Mouse (Mus musculus): ENCODE data around the gene A330070K13Rik. TPM values are rescaled to one million over a fixed set of nuclear protein-coding genes. Genes with fewer than 3 reads are reported as not detected.

The A330070K13Rik gene
- polyA plus RNA-seq, 1 experiment from 2014 or later, result not detected

DNA sequence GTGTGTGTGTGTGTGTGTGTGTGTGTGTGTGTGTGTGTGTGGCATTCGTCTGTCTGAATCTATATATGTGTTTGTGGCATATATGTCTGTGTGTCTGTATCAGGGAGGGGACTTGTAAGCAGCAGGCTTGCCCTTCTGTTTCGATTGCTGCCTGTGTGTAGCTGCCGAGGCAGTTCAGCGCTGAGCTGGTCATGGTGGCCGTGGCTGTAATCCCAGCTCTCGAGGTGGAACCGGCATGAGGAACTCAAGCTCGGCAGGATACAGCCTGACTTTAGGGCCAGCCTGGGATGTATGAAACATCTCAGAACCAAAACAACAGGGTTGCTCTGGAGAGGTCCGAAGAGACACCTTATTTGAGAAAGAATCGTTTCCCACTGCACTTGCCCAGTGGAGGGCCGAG lies 50.5 kb downstream of the A330070K13Rik start:
- ATAC-seq (ENCODE audit: insufficient read depth, low FRiP score), result no peak
- Histone ChIP-seq H3K27me3 (ENCODE audit: control insufficient read depth, insufficient read depth, low read length) (no peaks in the 10 kb centered on the region), H3K9me3 (replicated peaks; ENCODE audit: control insufficient read depth, low read length) (no peaks in the 10 kb centered on the region), H3K4me2 (ENCODE audit: low read depth, low read length) (no peak overlapping the region), H3K27ac (ENCODE audit: low read length) (no peak overlapping the region), H3K36me3 (ENCODE audit: control insufficient read depth, insufficient read depth, low read length) (peaks cover 7% of the 10 kb centered on the region; the same call in 1 of the 2 replicates), H3K4me3 (replicated peaks; ENCODE audit: low read length) (no peak overlapping the region), H3K4me1 (ENCODE audit: control insufficient read depth, insufficient read depth, low read length) (no peaks in the 10 kb centered on the region), H3K9ac (ENCODE audit: low read length) (no peak overlapping the region)
- 95% methylated on average over 11 of the region's 11 CpGs for WGBS

DNA sequence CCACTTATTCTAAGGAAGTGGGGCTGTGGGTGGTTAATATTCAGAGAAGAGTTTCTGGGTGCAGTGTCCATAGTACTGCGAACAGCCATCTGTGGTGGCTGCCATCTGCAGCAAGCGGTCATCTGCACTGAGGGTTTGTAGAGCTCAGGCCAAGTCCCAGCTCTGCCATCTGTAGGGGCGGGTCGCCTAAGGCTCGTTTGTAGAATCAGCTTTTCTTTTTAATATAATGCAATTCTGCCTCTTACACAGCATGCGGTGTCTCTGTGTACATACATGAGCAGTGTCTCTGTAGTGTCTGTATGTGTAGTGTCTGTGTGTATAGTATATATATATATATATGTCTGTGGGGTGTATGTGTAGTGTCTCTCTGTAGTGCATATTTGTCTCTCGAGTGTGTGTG lies 50.9 kb downstream of the A330070K13Rik start:
- ATAC-seq (ENCODE audit: insufficient read depth, low FRiP score), result no peak
- WGBS, result 95% methylated on average over 7 of the region's 7 CpGs
- H3K9me3 ChIP-seq (replicated peaks; ENCODE audit: control insufficient read depth, low read length), result no peaks in the 10 kb centered on the region
- no peak overlapping the region for H3K4me3 ChIP-seq (replicated peaks; ENCODE audit: low read length)
- peaks cover 7% of the 10 kb centered on the region; the same call in 1 of the 2 replicates for H3K36me3 ChIP-seq (ENCODE audit: control insufficient read depth, insufficient read depth, low read length)
- H3K27ac ChIP-seq (ENCODE audit: low read length), result no peak overlapping the region
- H3K9ac ChIP-seq (ENCODE audit: low read length), result no peak overlapping the region
- no peaks in the 10 kb centered on the region for H3K4me1 ChIP-seq (ENCODE audit: control insufficient read depth, insufficient read depth, low read length)
- H3K27me3 ChIP-seq (ENCODE audit: control insufficient read depth, insufficient read depth, low read length), result no peaks in the 10 kb centered on the region
- no peak overlapping the region for H3K4me2 ChIP-seq (ENCODE audit: low read depth, low read length)

DNA sequence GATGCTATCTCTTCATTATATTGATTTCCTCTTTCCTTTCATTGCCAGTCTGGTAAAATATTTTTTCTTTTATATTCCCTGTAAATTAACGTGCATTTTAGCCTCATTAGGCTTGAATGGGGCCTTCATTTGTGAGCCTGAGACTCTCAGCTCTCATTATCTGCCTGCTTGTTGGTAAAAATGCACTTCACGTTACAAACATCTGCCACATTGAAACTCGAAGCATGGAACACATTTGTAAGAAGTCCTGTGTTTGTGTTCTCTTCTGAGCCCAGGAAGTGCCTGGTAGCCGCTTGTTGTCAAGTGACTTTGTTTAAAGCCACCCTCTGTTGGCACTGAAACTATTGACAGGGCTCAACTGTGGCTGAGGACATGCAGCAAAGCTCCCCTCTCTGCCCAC lies 53.2 kb downstream of the A330070K13Rik start:
- H3K27ac ChIP-seq (ENCODE audit: low read length), result no peak overlapping the region
- H3K4me2 ChIP-seq (ENCODE audit: low read depth, low read length), result no peak overlapping the region
- ATAC-seq (ENCODE audit: insufficient read depth, low FRiP score), result no peak
- WGBS, result 58% methylated on average over 4 of the region's 4 CpGs
- H3K36me3 ChIP-seq (ENCODE audit: control insufficient read depth, insufficient read depth, low read length), result peaks cover 11% of the 10 kb centered on the region; the same call in 1 of the 2 replicates
- no peak overlapping the region for H3K9ac ChIP-seq (ENCODE audit: low read length)
- H3K4me1 ChIP-seq (ENCODE audit: control insufficient read depth, insufficient read depth, low read length), result no peaks in the 10 kb centered on the region
- no peak overlapping the region for H3K4me3 ChIP-seq (replicated peaks; ENCODE audit: low read length)
- no peaks in the 10 kb centered on the region for H3K9me3 ChIP-seq (replicated peaks; ENCODE audit: control insufficient read depth, low read length)
- no peaks in the 10 kb centered on the region for H3K27me3 ChIP-seq (ENCODE audit: control insufficient read depth, insufficient read depth, low read length)

DNA sequence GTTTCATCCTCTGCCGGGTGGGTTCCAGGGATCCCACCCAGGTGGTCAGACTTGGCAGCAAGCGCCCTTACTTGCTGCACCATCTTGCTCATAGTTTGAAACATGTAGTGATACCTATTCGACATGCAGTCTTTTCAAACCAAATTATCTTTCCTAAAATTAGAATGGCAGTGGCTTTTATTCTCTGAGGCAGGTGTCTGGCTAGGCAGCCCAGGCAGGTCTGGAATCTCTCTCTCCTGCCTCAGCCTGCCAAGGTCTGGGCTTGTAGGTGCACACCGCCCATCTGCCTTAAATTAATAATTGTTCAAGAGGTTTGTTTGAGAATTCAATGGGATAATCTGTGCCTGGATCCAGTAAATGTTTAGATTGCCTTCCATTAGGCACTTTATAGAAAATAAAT lies 53.6 kb downstream of the A330070K13Rik start:
- Histone ChIP-seq H3K27me3 (ENCODE audit: control insufficient read depth, insufficient read depth, low read length) (no peaks in the 10 kb centered on the region), H3K9ac (ENCODE audit: low read length) (no peak overlapping the region), H3K4me3 (replicated peaks; ENCODE audit: low read length) (no peak overlapping the region), H3K36me3 (ENCODE audit: control insufficient read depth, insufficient read depth, low read length) (peaks cover 13% of the 10 kb centered on the region; the same call in 1 of the 2 replicates), H3K4me1 (ENCODE audit: control insufficient read depth, insufficient read depth, low read length) (no peaks in the 10 kb centered on the region), H3K9me3 (replicated peaks; ENCODE audit: control insufficient read depth, low read length) (no peaks in the 10 kb centered on the region), H3K4me2 (ENCODE audit: low read depth, low read length) (no peak overlapping the region), H3K27ac (ENCODE audit: low read length) (no peak overlapping the region)
- ATAC-seq (ENCODE audit: insufficient read depth, low FRiP score), result no peak
- WGBS, result 68% methylated on average over 4 of the region's 4 CpGs

DNA sequence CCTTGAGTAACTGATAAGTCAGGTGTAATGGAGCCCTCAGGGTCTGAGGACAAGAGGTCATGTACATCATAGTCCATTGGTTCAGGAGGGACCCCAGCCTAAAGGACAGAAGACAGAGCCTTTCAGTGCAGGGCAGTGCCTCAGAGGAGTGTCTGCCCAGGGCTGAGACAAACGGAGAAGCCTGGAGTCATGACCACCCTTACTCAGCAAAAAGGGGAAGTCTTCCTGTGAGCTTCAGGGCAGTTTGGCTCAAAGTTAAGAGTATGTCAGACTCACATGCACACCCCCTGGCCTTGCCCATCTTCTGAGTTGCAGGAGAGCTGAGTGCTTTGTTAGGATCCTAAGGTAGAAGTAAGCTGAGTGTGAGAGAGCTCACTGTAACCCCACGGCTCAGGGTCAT lies 54.5 kb downstream of the A330070K13Rik start:
- no peak overlapping the region for H3K4me3 ChIP-seq (replicated peaks; ENCODE audit: low read length)
- WGBS, result 55% methylated on average over 2 of the region's 2 CpGs
- H3K36me3 ChIP-seq (ENCODE audit: control insufficient read depth, insufficient read depth, low read length), result 0 out of 2 replicates have a peak, but pooled peaks cover 5% of the 10 kb centered on the region
- H3K4me2 ChIP-seq (ENCODE audit: low read depth, low read length), result no peak overlapping the region
- no peak overlapping the region for H3K9ac ChIP-seq (ENCODE audit: low read length)
- H3K27ac ChIP-seq (ENCODE audit: low read length), result no peak overlapping the region
- no peaks in the 10 kb centered on the region for H3K27me3 ChIP-seq (ENCODE audit: control insufficient read depth, insufficient read depth, low read length)
- ATAC-seq (ENCODE audit: insufficient read depth, low FRiP score), result no peak
- no peaks in the 10 kb centered on the region for H3K4me1 ChIP-seq (ENCODE audit: control insufficient read depth, insufficient read depth, low read length)
- H3K9me3 ChIP-seq (replicated peaks; ENCODE audit: control insufficient read depth, low read length), result no peaks in the 10 kb centered on the region

Other genes starting within 250 kb of the A330070K13Rik start
- 5.5 and 5.7 TPM in 2 replicates for gene Kctd7, start 239.8 kb downstream of the A330070K13Rik start, polyA plus RNA-seq (2015; fragmentation: Nextera tagmentation; extraction: Ambion mirVana)
- gene Rabgef1, start 212.8 kb downstream of the A330070K13Rik start, polyA plus RNA-seq (2015; fragmentation: Nextera tagmentation; extraction: Ambion mirVana), result 34.5 and 38.8 TPM in 2 replicates
- 31.8 and 36.6 TPM in 2 replicates for gene Tmem248, start 167.6 kb downstream of the A330070K13Rik start, polyA plus RNA-seq (2015; fragmentation: Nextera tagmentation; extraction: Ambion mirVana)
- 69.6 and 70.3 TPM in 2 replicates for gene Sbds, start 129.1 kb downstream of the A330070K13Rik start, polyA plus RNA-seq (2015; fragmentation: Nextera tagmentation; extraction: Ambion mirVana)
- gene Tyw1, start 129.0 kb downstream of the A330070K13Rik start, polyA plus RNA-seq (2015; fragmentation: Nextera tagmentation; extraction: Ambion mirVana), result 21.6 and 25.2 TPM in 2 replicates
- 0.23 and 0.36 TPM in 2 replicates for gene Caln1, start 15.2 kb downstream of the A330070K13Rik start, polyA plus RNA-seq (2015; fragmentation: Nextera tagmentation; extraction: Ambion mirVana)